Mouse (Mus musculus): ENCODE results near the gene Ak8.

The Ak8 gene

DNA sequence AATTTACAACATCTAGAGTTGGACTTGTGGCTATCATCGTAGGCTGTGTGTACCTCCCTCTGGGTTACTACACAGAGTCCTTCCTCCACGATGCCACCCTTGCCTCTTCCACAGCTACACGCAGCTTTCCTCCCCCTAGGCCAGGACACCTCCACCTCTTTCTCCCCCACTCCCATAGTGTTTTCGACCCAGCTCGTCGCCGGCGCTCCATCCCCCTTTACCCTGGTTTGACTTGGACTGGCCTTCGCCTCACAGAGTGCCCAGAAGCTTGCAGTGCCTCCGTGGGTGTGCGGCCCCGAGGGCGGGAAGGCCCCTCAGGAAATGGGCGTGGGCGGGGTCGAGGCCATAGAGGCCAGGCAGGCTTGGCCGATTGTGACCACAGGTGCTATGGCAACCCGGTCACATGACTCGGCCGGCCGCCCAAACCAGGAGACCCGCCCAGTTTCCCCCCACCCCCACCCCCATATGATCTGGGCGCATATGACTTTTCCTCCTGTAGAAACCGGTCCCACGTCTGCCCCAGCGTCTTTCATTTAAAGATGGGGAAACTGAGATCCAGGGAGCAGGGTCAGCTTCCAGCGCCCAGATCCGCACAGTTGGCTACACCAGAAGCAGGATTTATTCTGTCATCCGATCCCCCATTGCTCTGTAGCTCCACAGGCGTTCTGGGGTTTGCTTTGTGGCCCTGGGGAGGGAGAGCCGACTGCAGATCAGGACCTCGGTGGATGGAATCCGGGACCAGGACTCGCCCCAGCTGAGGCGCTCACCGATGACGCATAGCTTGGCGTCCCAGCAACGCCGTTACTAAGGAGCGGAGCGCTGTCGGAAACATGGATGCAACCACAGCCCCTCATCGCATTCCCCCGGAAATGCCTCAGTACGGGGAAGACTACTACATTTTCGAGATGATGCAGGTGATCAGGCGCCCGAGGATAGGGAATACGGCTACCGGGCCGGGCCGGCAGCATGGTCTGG is at the start of gene Ak8, which contains the start of gene Spaca9:
Gene Ak8 (plus strand): TSS at position 804 of the 975 bp plus-strand sequence.
Gene Spaca9 (minus strand): TSS at position 367 of the 975 bp plus-strand sequence.
- peak; percentile 70 to 71 for DNase-seq (ENCODE audit: low spot score in 2 of 2)

GRCm38 (mm10) chr2:28650526-28650925 is 49.4 kb upstream of the Ak8 start:
- DNase-seq (ENCODE audit: low spot score in 2 of 2), result no peak

DNA sequence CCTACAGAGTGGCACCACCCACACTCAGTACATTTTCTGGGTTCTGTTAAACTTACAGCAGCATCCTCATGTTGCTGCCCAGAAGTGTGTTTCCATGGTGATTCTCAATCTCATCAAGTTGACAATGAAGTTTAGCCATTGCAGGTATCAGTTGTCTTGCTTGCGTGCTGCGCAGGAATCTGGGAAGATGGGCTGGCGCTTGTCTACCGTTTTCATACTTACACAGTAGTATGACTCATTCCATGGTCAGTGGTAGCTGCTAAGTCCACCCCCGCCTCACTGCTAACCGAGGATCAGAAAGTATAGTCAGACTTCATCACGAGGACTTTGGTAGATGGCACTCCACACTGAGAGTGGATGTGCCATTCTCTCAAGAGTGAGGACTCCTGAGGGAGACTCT is 46.6 kb upstream of the Ak8 start:
- DNase-seq (ENCODE audit: low spot score in 2 of 2), result no peak

GRCm38 (mm10) chr2:28654295-28654694 is 45.7 kb upstream of the Ak8 start:
- DNase-seq (ENCODE audit: low spot score in 2 of 2), result no peak

DNA sequence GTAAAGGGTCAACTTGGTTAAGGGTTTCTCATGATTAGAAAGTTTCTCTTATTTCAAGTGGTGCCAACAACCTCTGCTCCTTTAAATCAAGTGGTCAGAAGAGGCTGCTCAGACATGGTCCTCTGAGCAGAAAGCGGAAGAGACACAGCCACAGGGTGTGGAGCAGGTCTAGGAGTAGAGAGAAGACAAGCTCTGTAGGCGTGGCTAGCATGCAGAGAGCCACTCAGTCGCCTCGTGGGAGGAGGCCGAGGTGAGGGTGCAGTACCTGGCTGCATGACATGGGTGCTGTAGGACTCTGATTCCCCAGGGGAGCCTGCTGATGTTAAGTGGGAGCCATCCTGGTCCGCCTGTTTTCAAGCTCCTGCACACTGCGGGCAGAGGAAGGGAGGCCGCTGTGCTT is 43.7 kb upstream of the Ak8 start:
- DNase-seq (ENCODE audit: low spot score in 2 of 2), result no peak

DNA sequence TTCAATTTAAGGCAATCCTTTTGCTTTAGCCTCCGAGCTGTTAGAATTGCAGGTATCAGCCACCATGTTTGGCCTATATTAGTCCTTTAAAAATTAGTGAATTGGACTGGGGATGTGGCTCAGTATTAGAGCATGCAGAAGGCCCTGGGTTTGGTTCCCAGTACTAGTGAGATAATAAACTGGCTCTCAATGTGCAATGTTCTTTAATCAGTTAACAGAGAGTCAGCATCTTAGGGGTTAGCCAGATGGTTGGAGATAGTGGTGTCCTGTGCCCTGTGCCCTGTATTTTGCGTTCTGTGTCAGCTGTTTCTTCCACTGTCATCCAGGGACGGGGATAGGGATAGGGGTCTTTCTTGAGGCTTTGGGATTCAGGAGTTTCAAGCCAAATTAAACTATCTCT is 37.1 kb upstream of the Ak8 start:
- no peak for DNase-seq (ENCODE audit: low spot score in 2 of 2)

- DNase-seq (ENCODE audit: low spot score in 2 of 2), result no peak
These were observed 34.1 kb upstream of the Ak8 start for GRCm38 (mm10) chr2:28665818-28666217.

DNA sequence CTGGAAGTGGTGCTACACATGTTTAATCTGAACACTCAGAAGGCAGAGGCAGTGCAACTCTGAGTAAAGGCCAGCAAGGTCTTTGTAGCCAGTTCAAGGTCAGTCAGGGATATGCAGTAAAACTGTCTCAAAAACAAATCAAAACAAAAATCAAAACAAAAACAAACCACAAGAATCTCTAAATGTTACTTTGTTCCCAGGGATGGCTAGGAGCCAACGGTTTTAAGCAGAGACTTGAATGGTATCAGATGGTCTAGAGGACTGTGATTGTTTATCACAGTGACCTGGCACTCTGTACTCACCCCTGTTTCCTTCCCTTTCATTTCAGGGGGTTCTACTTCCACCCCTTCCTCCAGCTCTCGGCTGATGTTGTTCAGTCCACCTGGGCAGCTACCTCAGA is 28.5 kb upstream of the Ak8 start:
- DNase-seq (ENCODE audit: low spot score in 2 of 2), result no peak

DNA sequence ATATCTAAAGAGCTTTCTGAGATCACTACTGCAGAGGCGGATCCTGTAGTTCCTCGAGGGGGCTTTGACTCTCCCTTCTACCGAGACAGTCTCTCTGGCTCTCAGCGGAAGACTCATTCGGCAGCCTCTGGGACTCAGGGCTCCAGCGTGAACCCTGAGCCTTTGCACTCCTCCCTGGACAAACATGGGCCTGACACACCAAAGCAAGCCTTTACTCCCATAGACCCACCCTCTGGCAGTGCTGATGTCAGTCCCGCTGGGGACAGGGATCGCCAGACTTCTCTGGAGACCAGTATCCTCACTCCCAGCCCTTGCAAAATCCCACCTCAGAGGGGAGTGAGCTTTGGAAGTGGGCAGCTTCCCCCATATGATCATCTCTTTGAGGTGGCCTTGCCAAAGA is 24.0 kb upstream of the Ak8 start:
- no peak for DNase-seq (ENCODE audit: low spot score in 2 of 2)

DNA sequence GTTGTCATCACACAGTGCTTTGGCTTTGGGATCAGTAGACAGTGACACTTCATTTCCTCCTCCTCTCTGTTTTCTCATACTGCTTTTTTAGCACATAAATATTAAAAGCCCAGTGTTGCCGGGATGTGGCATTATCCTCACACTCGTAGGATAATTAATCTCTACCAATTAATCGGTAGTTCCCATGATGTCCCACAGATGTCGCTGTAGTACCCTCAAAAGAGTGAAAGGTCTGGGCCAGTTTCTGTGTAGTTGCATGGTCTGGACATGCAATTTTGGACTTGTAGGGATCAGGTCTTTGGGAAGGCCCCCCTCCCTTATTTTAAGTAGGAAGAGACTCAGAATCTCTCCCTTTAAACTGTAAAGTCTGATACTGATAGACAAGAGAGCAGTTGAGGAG is 19.3 kb upstream of the Ak8 start:
- no peak for DNase-seq (ENCODE audit: low spot score in 2 of 2)

GRCm38 (mm10) chr2:28681718-28682117 is 18.2 kb upstream of the Ak8 start:
- peak; percentile 27 to 35 for DNase-seq (ENCODE audit: low spot score in 2 of 2)

DNA sequence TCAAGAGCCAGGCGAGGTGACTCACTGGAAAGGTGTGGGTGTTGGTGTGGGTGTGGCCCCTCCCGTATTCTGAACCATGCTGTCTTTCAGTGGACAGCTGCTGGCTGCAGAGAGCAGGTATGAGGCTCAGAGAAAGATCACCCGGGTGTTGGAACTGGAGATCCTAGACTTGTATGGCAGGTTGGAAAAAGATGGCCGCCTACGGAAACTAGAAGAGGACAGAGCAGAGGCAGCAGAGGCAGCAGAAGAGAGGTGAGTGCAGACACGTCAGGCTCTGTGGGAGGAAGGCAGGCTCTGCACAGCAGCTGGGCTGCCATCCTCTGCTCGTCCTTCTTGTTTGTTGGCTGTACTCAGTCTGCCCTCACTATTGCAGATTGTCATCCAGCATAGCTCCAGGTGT is 14.1 kb upstream of the Ak8 start:
- DNase-seq (ENCODE audit: low spot score in 2 of 2), result no peak

DNA sequence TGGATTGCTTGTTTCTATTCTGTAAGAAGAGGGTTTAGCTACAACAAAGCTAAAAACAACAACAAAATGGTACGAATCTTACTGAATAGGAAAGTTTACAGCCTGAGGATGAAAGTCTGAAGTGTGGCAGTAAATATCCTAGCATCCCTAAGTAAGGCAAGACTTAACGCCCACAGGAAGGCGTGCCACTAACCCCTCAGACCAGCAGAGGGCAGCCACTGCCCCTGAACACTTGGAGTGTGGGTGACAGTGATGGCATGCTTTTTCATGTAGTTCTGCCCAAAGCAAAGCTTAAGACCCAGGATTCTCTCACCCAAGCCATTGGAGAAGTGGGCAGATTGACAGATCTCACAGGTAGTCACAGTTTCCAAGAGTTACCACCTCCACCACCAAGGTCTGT is 11.5 kb upstream of the Ak8 start:
- DNase-seq (ENCODE audit: low spot score in 2 of 2), result no peak

DNA sequence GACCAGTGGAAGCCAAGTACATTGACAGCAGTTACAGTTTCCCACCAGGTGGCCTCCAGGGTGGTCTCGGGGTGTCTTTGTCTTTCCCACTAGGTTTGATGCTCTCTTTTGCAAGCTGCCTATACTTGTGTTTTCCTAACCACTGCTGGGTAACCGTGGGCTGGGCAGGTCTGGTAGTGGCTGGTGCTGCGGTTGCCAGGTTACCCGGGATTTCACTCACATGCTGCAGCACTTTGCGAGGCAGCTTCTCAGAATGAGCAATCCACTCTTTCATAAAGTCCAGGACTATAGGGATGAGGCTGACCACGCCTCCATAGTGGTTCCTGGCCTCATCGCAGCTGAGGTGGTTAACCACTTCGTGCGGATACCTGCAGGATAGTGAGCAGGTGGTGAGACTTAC is 7.3 kb upstream of the Ak8 start:
- no peak for DNase-seq (ENCODE audit: low spot score in 2 of 2)

GRCm38 (mm10) chr2:28698566-28698965 is 1.4 kb upstream of the Ak8 start:
- DNase-seq (ENCODE audit: low spot score in 2 of 2), result peak; percentile 8 to 16

- no peak for DNase-seq (ENCODE audit: low spot score in 2 of 2)
These were observed 1.8 kb downstream of the Ak8 start for GRCm38 (mm10) chr2:28701646-28702262.

GRCm38 (mm10) chr2:28706106-28706636 is 6.2 kb downstream of the Ak8 start:
- no peak for DNase-seq (ENCODE audit: low spot score in 2 of 2)

DNA sequence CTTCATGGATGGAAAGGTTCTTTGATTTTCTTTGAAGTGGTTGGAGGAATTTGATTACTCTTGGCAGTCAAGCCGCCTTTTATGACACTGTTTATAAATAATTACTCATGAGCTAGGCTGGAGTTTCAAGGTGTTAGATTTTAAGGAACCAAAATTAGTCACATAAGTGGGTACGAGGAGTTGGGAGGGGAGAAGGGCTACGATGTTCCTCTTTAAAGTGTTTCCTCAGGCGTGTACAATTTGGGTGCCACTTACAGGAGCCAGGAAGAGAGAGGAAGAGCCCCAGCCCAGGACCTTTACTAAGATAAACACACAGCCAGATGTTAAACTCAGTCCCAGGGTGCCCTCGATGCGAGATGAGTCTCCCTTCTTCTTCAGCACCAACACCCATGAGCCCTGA is 6.8 kb downstream of the Ak8 start:
- DNase-seq (ENCODE audit: low spot score in 2 of 2), result no peak

DNA sequence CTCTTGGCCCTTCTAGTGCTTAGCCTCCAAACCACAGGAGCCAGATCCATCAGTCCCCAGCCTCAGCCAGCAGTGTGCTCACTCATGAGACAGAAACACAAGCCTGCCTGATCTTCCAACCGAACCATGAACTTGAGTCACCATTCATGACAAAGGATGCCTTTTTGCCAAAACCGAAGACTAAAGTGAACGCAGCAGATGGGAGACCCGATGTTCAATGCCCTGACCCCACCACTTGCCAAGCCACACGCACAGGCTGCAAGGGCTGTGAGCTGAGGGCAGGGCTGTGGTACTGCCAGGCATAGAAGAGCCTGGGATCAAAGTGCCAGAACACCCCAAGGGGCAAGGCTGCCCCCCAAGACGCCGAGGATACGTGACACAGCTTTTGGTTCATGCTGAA is 13.1 kb downstream of the Ak8 start:
- no peak for DNase-seq (ENCODE audit: low spot score in 2 of 2)

DNA sequence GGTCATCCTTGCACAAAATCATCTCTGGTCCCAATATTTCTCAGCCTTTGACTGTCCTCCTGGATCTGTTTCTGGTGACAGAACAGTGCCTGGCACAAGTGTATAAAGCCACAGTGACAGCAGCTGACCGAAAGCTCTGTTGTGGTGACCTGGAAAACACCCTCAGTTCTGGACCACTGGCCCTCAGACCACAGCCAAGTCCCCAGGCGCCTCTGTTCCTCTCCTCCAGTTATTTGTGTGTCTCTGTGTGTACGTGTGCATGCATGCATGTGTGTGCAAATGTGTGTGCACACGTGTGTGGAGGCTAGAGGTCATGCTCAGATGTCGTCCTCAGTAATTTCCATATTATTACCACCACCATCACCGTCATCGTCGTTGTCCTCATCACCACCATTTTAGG is 22.5 kb downstream of the Ak8 start:
- no peak for DNase-seq (ENCODE audit: low spot score in 2 of 2)

- DNase-seq (ENCODE audit: low spot score in 2 of 2), result no peak
These were observed 23.9 kb downstream of the Ak8 start for GRCm38 (mm10) chr2:28723912-28724311.

DNA sequence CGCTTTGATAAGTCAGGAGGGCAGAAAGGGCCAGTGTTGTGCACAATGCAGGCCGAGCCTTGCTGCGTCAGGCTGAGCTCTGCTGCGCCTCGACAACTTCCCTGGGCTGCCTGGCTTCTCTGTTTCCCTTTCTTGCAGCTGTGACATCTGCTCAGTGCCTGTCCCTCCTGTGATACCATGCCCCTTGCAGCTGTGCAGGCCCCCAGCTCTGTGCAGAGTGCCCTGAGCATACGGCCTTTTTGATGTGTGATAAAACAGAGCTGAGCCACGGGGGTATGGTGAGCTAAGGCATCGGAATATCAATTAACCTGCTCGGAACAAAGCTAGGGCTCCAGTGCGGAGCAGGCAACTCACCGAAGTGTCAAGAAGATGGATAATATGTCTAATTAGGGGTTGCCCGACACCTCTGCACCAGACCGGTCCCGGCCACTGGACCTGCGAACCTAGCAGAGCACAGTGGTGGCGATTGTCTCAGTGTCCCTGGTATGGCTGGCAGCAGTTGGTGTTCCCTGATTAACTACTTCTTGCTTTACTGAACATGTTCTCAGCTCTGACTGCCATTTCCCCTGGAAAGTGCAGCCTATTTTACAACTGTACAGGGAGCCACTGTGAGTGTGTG is 27.9 kb downstream of the Ak8 start:
- DNase-seq (ENCODE audit: low spot score in 2 of 2), result no peak

All from heart, adult 9 months (tissue).